Mouse (Mus musculus) natural killer cell, adult 2 months (primary cell): ENCODE results near the gene Sprr2a2.
"Not testable (repeated sequence)": the region's sequence is repeated elsewhere in the genome, so short reads cannot be mapped to it uniquely, and the experiment has no call there.

Experiments
- DNase-seq, 2 experiments: peaks; one replicate each; pipeline ENCODE4 v3.0.0; 2022; ENCODE audit warnings: low spot score in 2 of 2

Sprr2a2 gene

DNA sequence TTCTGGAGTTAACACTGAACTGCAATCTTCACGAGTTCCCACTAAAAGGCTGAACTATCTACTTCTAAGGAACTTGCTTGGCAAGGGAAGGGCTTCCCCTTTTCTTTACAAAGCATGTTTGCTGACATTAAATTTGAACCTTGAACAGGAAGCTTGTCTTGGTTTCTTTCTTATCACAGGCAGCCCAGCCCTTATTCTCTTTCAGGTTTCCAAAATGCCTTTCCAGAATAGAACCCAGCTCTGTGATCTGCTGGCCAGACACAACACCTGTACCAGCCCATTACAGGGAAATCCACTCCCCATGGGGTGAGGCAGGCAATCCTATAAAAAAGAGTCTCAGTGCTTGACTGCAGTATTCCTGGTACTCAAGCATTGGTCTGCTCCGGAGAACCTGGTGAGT, at the start of gene Sprr2a2, which contains the start of gene Sprr2a1:
TSS of gene Sprr2a2 (plus strand) at position 352 of the 400 bp plus-strand sequence.
TSS of gene Sprr2a1 (plus strand) at position 231 of the 400 bp plus-strand sequence.
- not testable (repeated sequence) for DNase-seq

DNA sequence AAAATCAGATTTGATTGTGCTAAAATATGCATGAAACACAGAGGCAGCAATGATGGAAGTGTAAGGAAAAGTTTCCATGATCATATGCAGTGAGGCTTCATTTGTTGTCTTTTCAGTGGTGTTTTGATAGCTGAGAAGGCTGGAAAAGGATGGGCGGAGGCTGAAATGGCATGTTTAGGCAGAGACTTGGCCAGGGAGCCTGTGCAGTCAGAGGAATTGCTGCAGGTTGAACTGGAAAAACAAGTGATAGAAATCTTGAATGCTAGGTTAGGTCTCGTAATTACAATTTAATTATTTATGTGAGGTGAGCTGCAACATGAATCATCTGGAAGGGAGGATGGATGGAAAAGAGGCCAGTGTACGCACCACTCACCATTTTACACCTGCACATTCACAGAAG, 45.9 kb upstream of the Sprr2a2 start:
- DNase-seq, result no peak

DNA sequence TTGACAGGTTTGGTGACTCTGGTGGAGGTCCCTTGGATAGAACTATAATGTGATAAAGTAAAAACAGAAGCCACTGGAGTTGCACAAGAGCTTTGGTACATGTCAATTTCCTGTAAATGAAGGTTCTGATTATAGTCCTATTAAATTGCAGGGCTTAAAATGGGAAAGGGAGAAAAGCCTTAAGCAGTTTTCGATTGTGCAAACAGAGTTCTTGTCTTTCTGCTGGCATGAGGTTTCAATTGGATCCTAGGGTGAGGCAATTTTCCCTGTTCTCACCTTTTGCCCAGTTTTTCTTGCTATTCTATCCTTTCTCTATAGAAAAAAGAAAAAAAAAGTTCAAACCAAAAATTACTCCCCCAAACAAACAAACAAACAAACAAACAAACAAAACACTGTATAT, 38.8 kb upstream of the Sprr2a2 start:
- no peak for DNase-seq

DNA sequence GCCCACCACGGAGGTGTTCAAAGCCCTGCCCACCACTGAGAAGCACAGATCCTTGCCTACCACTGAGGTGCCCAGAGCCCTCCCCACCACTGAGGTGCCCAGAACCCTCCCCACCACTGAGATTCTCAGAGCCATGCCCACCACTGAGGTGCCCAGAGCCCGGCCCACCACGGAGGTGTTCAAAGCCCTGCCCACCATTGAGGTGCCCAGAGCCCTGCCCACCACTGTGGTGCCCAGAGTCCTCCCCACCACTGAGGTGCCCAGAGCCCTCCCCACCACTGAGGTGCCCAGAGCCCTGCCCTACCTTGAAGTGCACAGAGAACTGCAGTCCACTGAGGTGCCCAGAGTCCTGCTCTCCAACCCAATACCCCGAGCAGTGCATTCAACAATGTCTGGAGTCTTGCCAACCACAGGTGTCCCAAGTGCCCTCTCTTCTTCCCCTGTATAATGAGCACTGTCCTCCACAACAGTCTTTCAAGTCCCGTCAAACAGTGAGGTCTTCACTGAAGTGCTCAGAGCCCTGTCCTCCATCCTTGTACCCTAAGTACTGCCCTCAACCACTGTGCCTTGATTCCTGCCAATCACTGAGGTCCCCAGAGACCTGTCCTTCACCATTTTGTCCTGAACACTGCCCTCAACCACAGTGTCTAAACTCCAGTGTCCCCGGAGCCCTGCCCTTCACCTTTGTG, 20.1 kb upstream of the Sprr2a2 start:
- no peak for DNase-seq

DNA sequence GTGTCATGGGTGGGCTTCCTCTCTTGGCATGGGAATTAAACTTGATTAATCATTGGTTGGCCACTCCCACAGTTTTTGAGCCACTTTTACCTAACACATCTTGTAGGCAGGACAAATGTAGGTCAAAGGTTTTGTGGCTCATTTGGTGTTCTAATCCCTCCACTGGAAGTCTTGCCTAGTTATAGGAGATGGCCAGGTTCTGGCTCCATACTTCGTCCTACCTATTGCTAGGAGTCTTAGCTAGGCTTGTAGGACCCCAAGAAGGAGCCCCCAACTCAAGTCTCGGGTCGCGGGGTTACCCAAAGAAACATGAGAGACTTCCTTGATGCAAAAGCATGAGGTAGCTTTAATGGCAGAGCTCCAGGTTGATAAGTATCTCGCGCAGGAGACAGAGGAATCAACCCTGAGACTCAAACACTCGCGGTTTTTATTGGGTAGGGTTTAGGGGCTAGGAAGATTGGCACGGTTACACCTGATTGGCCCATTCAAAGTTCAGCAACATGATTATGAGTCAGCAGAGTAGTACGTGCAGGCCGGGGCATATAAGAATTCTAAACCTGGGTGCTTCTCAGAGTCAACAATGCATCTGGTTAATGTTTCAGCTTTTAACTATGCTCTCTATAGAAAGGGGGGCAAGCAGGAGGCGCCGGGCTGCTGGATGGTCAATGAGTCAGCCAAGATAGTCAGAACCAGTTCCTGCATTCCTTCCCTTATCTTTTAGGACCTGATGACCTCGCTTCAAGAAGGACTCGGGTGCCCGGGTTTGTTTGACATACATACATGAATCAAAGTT, 4.4 kb upstream of the Sprr2a2 start:
- not testable (repeated sequence) for DNase-seq

DNA sequence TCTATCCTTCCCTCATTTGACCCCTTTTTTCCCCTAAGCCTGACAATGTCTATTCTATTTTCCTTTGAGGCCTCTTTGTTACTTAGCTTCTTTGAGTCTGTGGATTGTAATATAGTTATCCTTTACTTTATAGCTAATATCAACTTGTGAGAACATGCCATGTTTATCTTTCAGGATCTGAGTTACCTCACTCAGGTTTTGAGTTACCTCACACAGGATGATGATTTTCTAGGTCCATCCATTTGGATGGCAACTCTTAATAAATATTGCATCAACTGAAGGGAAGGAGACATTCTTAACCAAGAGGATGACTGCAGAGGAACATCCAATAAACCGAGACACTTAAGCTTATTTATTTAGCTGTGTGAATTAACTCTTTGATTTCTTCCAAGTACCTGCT, 3.7 kb upstream of the Sprr2a2 start:
- not testable (repeated sequence) for DNase-seq

DNA sequence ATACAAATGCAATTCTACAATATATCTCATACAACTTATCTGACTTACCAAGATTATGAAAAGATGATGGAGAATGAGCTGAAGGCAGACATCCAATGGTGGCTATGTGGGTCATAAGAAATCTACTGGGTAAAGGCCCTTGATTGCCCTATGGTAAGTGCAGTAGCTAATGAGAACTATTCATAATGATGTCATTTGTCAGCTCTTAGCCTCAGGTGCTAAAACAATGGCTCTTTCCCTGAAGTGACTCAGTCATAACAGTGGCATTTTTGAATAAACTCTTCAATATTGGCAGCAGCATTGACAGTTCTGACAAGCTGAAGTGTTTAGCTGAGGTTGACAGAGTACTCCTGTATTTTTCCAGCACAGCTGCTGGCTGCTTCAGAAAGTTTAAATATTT, 2.1 kb upstream of the Sprr2a2 start:
- not testable (repeated sequence) for DNase-seq

DNA sequence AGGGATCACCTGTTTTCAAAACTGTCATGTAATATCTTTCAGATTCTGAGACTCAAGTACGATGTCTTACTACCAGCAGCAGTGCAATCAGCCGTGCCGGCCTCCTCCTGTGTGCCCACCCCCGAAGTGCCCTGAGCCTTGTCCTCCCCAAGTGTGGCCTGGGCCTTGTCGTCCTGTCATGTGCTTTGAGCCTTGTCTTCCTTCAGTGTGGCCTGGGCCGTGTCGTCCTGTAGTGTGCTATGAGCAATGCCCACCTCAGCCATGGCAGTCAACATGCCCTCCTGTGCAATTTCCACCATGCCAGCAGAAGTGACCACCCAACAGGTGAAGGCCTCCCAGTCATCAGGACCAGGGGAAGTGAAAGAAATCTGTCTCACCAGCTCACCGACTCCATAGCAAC, 3.3 kb downstream of the Sprr2a2 start:
- not testable (repeated sequence) for DNase-seq

DNA sequence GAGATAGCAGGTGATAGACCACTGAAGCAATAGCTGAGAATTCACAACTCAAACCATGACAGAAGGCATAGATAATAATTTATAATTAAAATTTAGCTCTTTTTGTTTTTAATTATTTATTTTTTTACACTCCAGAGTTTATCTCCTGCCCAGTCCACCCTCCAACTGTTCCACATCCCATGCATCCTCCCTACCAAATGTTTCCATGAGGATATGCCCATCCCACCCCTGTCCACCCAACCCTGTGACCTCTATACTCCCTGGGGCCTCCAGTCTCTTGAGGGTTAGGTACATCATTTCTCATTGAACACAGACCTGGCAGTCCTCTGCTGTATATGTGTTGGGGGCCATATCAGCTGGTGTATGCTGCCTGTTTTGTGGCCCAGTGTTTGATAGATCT, 8.0 kb downstream of the Sprr2a2 start:
- not testable (repeated sequence) for DNase-seq

DNA sequence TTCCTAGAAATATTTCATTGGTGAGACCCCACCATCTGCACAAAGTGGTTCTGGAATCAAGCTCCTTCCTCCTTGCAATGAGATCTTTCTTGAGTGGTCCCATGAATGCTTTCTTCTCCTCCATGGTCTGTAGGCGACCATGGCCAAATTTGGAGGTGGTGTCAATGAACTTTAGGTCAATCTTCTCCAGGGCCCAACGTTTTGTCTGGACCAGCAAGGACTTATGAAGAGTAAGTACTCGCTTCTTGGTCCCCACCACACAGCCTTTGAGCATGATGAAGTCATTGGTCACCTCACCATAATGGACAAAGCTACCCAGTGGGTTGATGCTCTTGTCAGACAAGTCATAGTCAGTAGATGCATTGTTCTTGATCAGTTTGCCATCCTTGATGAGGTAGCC, 11.7 kb downstream of the Sprr2a2 start:
- DNase-seq, result not testable (repeated sequence)

DNA sequence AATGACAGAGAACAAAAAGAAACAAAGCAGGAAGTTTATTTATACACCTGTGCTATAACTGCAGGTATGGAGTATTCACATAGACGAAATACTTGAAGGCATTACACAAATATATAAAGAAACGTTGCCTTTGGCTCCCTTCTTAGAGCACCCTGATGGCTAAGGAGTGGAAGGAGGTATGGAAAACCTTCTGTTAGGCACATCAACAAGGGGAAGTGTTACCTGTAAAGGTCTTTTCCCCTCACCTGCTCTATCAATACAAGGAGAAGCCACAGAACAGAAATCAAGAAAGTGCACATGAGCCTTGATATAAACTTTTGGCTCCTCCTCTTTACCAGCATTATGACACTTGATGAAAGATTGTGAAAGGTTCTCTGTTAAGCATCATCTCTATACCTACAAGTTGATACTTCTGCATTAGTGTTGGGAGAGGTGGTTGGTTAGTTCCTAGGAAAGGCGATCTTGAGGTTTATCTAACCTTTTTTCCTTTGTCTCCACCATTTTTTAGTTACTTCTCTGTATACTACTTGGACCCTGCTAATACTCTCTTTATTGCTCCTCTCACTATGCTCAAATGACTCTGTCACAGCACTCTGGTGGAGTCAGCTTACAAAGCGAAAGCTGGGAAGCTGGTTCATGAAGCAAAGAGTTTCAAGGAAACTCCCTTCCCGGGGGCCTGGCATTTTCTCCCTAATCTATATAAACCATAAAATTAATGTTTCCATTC, 20.9 kb downstream of the Sprr2a2 start:
- DNase-seq, result not testable (repeated sequence)

DNA sequence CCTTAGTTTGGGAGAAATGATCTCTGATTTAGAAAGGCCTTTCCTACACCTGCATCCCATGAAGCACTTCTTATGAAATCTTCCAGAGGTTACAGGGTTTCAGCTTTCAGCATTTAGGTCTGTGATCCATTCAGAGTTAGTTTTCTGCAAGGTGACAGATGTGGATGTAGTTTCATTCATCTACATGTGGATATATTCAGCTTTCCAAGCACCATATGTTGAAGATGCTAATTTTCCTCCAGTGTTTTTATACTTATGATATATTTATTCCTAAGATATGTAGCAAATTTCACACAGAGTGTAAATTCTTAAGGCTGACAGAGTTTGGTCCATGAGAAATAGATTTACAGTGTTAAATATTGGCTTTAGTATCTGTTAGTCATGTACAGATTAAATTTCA, 23.0 kb downstream of the Sprr2a2 start:
- DNase-seq, result not testable (repeated sequence)

DNA sequence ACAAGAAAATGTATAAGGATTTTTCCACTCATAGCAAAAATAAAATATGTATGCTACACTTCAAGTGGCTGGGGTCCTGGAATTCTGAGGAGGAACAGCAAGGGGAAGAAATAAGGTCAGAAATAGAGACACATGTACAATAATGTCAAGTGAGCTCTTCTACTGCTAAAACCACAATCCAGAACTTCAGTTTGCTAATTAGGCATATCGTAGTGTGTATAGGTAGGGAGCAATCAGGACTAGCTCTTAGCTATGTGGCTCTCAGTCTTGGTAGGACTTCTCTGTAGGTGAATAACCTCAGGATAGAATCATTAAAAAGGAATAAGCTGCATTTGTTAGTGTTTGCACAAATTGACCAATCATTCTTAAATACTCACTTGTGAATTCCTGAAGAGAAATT, 23.5 kb downstream of the Sprr2a2 start:
- DNase-seq, result not testable (repeated sequence)

DNA sequence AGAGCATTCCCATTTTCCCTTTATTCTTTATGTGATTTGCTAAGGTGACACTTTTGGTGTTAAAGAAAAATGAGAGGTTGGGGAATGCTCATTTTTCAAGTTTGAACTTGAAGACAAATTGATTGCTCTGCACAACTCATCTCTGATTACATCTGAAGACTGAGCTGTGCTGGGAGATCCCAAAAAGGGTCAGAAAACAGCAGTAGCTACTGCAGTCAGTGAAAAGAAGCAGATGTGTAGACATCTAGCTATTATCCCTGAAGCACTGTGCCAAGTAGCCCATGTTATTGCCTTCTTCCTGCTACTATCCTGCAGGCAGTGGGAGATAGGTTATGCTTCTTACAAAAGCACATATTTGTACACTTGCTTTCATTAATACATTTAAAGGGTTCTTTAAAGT, 29.1 kb downstream of the Sprr2a2 start:
- DNase-seq, result not testable (repeated sequence)

DNA sequence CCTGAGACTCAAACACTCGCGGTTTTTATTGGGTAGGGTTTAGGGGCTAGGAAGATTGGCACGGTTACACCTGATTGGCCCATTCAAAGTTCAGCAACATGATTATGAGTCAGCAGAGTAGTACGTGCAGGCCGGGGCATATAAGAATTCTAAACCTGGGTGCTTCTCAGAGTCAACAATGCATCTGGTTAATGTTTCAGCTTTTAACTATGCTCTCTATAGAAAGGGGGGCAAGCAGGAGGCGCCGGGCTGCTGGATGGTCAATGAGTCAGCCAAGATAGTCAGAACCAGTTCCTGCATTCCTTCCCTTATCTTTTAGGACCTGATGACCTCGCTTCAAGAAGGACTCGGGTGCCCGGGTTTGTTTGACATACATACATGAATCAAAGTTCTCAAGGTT, 30.5 kb downstream of the Sprr2a2 start:
- not testable (repeated sequence) for DNase-seq

DNA sequence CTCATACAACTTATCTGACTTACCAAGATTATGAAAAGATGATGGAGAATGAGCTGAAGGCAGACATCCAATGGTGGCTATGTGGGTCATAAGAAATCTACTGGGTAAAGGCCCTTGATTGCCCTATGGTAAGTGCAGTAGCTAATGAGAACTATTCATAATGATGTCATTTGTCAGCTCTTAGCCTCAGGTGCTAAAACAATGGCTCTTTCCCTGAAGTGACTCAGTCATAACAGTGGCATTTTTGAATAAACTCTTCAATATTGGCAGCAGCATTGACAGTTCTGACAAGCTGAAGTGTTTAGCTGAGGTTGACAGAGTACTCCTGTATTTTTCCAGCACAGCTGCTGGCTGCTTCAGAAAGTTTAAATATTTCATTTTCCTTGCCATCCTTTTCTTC, 32.8 kb downstream of the Sprr2a2 start:
- DNase-seq, result not testable (repeated sequence)

DNA sequence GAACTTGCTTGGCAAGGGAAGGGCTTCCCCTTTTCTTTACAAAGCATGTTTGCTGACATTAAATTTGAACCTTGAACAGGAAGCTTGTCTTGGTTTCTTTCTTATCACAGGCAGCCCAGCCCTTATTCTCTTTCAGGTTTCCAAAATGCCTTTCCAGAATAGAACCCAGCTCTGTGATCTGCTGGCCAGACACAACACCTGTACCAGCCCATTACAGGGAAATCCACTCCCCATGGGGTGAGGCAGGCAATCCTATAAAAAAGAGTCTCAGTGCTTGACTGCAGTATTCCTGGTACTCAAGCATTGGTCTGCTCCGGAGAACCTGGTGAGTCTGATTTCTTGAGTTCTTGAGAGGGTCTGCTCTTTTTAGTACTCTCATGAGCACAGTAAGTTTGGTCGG, 34.7 kb downstream of the Sprr2a2 start:
- not testable (repeated sequence) for DNase-seq

DNA sequence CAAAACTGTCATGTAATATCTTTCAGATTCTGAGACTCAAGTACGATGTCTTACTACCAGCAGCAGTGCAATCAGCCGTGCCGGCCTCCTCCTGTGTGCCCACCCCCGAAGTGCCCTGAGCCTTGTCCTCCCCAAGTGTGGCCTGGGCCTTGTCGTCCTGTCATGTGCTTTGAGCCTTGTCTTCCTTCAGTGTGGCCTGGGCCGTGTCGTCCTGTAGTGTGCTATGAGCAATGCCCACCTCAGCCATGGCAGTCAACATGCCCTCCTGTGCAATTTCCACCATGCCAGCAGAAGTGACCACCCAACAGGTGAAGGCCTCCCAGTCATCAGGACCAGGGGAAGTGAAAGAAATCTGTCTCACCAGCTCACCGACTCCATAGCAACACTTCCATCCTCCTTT, 38.1 kb downstream of the Sprr2a2 start:
- DNase-seq, result not testable (repeated sequence)

DNA sequence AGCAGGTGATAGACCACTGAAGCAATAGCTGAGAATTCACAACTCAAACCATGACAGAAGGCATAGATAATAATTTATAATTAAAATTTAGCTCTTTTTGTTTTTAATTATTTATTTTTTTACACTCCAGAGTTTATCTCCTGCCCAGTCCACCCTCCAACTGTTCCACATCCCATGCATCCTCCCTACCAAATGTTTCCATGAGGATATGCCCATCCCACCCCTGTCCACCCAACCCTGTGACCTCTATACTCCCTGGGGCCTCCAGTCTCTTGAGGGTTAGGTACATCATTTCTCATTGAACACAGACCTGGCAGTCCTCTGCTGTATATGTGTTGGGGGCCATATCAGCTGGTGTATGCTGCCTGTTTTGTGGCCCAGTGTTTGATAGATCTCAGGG, 42.8 kb downstream of the Sprr2a2 start:
- not testable (repeated sequence) for DNase-seq

DNA sequence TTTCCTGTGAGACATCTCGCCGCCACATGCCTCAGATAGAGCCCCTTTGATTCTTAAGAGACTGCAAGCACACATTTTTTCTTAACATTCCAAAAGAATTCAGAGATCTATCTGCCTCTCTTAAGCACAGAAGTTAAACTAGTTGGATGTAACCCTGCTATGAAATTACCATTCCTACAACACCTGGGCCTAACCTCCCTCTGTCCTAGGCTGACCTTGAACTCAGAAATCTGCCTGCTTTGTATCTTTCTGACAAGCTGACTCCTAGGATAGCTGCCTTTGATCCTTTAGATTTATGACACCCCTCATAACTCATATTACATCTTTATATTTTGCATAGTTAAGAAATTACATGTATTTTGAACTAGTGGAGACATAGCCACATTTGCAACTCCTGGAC, 47.7 kb downstream of the Sprr2a2 start:
- not testable (repeated sequence) for DNase-seq

DNA sequence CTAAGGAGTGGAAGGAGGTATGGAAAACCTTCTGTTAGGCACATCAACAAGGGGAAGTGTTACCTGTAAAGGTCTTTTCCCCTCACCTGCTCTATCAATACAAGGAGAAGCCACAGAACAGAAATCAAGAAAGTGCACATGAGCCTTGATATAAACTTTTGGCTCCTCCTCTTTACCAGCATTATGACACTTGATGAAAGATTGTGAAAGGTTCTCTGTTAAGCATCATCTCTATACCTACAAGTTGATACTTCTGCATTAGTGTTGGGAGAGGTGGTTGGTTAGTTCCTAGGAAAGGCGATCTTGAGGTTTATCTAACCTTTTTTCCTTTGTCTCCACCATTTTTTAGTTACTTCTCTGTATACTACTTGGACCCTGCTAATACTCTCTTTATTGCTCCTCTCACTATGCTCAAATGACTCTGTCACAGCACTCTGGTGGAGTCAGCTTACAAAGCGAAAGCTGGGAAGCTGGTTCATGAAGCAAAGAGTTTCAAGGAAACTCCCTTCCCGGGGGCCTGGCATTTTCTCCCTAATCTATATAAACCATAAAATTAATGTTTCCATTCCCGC, 55.8 kb downstream of the Sprr2a2 start:
- DNase-seq, result not testable (repeated sequence)

DNA sequence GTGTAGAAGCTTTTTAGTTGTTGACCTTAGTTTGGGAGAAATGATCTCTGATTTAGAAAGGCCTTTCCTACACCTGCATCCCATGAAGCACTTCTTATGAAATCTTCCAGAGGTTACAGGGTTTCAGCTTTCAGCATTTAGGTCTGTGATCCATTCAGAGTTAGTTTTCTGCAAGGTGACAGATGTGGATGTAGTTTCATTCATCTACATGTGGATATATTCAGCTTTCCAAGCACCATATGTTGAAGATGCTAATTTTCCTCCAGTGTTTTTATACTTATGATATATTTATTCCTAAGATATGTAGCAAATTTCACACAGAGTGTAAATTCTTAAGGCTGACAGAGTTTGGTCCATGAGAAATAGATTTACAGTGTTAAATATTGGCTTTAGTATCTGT, 57.8 kb downstream of the Sprr2a2 start:
- DNase-seq, result not testable (repeated sequence)
